Mouse (Mus musculus) adrenal gland, postnatal 14 days (tissue): ENCODE data around the gene 1700029P11Rik. TPM values are rescaled to one million over a fixed set of nuclear protein-coding genes. Genes with fewer than 3 reads are reported as not detected.

ENCODE experiments used
- DNase-seq: peaks from one replicate; pipeline ENCODE4 v3.0.0; 2021; ENCODE audit warnings: mixed read lengths
- long read RNA-seq, 2 experiments: library from polyadenylated mRNA; stranded (forward); transcript quantifications; one replicate each; pipeline ENCODE4 v2.0.0; 2021
- total RNA-seq: library from RNA; stranded (reverse); gene quantifications from 2 replicates; pipeline ENCODE4 v1.2.3, GENCODE M21; 2021

1700029P11Rik gene
- not detected in 2 replicates for total RNA-seq
- long read RNA-seq, experiment 1, result 0 reads
- long read RNA-seq, experiment 2, result 0 reads

DNA sequence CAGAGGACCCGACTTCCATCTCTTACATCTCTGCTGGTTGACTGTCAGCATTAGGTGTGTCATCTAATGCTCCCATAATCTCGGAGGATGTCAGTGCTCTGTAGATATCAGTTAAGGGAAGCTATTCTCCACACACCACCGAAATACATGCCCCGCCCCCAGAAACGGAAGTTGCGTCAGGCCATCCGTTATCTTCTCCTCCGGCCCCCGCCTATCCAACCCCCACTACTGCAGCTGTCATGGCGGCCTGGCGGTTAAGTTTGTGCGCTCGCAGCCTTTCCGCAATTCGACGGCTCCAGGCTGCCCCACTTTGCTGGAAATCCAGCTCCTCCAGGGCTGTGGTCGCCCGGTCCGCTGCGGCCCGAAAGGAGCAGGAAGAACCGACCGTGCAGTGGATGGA lies at the start of gene 1700029P11Rik:
TSS of gene 1700029P11Rik (plus strand) at position 220 of the 400 bp plus-strand sequence.
- no peak for DNase-seq

DNA sequence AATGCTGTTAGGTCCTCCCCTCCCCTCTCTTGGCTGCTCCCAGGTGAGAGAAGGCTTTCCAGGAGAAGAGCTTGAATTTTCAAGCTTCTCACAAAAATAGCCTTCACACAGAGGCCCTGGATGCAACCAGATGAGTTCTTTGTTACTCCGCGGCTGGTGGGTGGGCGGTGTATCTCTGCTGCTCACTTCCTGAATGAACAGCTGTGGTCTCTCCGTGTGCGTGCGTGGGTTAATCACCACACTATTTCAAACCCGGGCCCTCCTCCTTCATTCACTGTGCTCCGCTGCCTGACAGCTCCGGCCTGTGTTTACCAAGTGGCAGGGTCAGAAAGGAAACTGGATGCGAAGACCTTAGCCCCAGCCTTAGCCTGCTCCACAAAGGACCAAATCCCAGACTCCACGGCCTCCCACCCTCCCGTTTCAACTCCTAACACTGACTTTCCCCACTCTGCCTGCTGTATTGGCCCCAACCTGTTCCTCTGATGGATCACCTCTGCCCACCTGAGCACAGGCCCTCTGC lies 47.3 kb upstream of the 1700029P11Rik start:
- no peak for DNase-seq

DNA sequence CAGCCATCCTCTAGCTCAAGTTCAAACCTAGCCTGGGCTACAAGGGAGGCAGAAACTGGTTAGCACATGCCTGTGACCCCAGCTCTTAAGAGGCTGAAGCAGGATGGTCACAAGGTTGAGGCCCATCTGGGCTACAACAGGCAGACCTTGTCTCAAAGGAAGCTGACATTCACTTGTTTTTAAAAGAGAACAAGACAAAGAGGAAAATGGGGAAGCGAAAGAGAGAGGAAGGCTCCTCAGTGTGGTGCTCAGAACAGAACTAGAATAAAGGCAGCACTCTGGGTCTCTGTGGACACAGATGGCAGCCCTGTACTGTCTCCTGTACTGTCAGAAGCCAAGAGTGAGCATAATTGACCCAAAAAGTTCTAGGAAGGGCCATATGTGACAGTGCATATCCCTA lies 46.4 kb upstream of the 1700029P11Rik start:
- DNase-seq, result no peak

DNA sequence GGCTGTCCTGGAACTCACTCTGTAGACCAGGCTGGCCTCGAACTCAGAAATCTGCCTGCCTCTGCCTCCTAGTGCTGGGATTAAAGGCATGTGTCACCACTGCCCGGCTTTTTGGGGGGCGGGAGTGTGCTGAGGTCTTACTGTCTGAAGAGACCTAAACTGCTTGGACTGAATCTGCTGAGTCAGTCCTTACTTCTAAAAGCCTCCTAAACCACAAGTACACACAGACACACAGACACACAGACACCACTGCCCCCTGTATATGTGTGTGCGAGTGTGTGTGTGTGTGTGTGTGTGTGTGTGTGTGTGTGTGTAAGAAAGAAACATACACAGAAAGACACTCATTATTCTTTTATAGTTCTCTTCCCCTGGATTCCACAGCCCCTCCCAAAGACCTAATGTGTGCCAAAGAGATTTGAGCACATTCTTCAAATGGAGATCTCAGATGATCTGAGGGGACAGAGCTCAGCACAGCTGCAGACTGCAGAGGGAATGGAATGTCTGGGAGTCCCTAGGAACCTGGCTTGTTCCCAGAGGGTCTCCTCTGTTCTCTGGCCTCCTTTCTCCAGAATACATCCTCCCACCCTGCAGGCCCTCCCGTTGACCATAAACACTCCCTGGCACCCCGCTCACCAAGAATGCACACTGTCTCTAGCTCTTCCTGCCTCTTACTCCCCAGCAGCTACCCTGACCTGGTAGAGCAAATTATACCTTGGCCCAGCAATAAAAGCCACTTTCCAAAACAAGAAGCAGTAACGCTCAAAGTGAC lies 44.3 kb upstream of the 1700029P11Rik start:
- DNase-seq, result no peak

DNA sequence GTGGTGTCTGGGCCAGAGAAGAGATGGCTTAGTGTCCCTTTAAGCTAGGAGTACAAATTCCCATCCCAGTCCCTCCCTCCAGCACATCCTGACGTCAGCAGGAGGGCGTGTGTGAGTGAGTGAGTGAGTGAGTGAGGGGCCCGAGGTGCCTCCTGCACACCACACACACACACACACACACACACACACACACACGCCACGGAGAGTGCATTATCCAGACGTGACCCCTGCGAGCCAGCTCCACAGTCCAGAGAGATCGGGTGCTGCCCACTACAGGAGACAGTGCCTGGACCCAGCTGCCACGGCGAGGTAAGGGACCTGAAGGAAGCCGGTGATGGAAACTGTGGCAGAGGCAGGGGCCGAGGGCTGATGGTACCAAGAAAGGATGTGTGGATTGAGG lies 43.7 kb upstream of the 1700029P11Rik start, which contains the start of gene Csdc2:
TSS of gene Csdc2 (plus strand) at position 81 of the 400 bp plus-strand sequence.
- DNase-seq, result peak; percentile 75

DNA sequence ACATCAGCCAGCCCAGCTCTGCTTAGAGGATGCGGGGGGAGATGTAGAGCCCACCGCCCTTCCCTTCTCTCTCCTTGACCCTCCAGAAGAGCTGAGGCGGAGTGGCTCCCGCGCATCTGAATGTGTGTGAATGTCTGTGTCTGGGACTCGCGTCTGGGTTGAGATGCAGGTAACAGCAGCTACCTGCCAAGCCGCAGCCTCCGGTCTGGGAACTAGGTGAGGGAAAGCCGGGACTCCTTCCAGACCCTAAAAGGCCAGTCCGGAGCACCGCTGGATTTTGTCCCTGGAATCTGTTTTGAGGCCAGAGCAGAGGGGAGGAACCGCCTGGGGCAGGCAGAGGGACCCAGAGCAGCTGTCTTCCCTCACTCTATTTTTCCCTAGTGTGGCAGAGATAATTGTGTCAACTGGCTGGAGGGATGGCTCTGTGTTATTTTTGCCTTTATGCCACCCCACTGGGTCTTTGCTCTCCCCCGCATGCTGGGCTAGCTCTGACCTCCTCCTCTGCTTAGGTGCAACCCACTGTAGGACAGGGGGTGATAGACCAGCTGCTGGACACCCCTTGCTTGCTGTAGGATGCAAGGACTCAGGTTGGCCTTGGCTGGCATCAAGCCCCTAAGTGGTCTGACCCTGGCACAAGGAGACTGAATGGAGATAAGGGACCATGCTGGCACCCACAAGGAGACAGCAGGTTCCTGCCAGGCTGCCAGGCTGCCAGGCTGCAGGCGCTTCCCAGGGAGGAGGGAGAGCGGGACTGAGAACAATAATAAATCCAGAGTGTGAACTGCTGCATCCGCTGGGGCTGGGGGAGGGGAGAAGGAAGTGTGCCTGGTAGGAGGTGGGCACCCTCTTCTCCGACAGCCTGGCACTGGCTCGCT lies 43.0 kb upstream of the 1700029P11Rik start:
- peak; percentile 80 for DNase-seq

DNA sequence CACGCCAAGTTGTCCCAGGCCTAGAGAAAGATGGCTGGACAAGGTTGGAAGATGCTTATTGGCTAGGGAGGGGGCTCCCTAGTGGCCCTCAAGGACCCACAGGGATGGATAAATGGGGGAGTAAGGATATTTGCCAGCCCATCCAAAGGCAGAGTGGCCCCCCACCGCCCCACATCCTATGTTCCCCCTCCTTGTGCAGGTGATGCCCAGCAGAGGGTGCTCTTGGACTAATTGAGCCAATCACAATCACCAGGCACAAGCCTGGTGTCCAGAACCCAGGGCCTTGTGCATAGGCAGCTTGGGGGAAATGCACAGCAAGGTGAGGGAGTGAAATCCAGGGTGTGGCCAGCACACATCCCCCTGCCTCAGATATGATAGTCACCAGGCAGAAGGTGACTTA lies 42.1 kb upstream of the 1700029P11Rik start:
- DNase-seq, result peak; percentile 70

DNA sequence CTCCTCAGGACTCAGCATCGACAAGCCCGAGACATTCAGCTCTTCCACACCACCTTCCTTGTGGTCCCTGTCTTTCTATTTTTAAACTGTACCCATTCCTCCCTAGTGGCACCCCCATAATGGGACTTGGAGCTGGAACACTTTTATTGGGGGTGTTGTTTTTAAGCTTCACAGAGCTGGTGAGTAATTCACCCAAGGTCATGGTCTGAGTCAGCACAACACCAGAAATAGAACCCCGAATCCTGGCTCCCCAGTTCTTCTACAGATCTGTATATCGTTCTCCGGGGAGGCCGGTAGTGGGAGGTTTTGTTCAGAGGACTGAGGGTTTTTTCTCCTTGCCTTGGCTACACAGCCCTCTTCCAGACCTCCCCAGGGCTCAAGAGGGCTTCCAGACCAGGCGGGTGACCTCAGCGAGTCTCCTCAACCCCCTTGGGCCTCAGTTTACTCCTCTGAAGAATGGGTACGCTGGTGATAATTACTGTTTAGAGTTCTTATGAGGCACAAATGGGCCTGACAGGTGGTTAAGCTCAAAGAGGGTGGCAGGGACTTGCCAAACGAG lies 41.1 kb upstream of the 1700029P11Rik start:
- peak; percentile 51 for DNase-seq

DNA sequence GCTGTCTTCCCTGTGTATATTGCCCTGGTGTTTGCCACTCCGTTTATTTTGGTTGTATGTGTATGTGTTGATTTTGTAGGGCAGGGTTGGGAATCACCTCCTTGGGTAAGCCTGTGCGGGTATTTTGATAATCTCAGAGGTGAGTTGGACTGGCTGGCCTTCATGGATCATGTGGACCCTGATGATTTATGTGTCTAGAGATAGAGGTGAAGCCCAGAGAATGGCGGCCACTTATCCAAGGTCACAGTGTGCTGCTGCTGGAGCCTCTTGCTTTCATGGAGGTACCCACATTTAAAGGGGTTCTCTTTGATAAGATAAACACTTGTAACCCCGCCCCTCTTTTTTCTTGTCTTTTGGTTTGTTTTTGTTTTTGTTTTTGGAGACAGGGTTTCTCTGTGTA lies 40.6 kb upstream of the 1700029P11Rik start:
- DNase-seq, result no peak

DNA sequence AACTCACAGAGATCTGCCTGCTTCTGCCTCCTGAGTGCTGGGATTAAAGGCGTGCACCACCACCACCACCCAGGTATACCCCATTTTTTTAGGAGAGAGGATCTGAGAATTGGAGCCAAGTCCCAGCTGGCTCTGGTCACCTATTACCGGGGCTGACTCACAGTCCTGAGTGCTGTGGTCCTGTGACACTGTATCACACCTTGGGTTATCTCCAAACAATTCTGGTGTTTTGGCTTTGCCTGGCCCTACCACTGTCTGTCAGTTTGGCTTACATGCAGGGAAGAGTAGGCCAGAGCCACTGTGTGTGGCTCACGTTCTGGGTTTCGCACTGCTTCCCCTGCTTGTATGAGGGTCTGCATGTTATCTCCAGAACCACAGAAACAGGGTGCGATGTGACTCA lies 40.1 kb upstream of the 1700029P11Rik start:
- no peak for DNase-seq

DNA sequence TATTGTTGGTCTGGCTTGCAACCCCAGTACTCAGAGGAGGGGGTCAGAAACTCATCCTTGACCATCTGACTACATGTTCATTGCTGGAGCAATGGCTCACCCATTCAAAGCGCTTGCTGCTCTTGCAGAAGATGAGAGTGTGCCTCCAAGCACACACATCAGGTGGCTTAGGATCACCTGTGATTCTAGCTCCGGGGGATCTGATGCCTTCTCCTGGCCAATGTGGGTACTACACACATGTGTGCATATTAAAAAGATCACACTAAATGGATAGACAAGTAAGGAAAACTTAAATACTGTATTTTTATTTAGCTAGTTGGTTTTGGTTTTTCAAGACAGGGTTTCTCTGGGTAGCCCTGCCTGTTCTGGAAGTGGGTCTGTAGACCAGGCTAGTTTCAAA lies 39.3 kb upstream of the 1700029P11Rik start:
- DNase-seq, result no peak

DNA sequence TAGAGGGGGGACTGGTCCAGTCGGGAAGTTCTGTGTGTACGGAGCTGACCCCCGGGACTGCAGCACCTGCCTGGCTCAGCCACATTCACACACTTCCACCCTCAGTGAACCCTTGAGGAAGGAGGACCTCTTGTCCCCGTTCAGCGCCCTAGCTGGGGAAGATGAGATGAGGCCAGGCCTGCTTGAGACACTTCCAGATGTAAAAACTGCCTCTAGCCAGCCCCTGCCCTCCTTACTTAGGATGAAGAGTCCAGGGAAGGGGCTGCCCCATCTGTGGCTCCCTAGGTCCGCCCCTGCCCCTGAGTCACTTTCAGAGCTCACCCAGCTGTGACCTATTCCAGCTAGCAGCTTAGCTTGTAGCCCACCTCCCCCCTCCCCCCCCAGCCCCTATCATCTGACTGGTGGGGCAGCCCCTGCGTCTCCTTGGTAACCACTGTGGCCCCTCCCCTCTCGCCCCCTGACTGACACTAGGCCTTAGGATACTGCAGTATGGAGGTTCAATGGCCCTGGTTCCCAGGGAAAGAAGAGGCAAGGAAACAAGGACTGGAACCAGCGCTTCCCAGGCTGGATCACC lies 37.1 kb upstream of the 1700029P11Rik start:
- no peak for DNase-seq

DNA sequence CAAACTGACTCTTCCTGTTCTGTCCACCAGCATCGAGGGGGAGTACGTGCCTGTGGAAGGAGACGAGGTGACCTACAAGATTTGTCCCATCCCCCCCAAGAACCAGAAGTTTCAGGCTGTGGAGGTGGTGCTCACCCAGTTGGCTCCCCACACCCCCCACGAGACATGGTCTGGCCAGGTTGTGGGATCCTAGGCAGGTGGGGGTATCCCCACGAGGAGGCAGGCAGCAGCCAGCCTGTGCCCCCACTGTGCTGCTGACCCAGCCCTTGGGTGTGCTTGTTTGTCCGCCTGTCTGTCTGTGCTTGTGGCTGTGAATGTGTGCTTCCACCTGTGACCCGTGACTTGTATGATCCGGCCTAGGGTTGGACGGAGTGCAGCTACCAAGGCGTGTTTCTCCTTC lies 31.3 kb upstream of the 1700029P11Rik start:
- no peak for DNase-seq

DNA sequence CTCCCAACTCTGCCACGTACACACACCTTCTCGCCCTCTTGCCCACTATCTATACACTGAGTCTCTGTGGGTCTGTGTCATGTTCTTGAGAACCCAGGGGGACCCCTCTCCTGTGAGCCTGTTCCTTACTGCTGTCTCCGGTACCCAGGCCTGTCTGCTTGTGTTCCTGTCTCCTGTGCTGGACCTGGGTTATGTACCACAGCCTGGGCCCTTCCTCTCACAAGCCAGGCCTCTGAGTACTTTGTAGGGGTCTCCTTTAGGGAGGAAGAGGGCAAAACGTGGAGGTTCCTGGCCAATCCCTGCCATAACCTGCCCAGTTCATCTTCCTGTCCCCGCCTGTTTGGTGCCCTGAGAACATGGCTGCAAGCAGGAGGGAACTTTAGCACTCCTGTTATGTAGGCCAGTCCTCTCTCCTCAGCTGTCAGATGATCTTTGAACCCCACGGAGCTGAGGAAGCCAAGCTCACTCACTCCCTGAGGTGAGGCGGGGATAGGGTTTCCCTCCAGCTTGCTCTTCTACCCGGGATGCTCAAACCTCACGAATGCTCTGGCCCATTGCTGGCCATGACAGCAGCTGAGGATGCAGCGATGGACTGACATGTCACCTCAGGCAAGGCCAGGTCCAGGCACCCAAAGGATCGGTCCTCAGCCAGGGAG lies 30.7 kb upstream of the 1700029P11Rik start:
- no peak for DNase-seq

DNA sequence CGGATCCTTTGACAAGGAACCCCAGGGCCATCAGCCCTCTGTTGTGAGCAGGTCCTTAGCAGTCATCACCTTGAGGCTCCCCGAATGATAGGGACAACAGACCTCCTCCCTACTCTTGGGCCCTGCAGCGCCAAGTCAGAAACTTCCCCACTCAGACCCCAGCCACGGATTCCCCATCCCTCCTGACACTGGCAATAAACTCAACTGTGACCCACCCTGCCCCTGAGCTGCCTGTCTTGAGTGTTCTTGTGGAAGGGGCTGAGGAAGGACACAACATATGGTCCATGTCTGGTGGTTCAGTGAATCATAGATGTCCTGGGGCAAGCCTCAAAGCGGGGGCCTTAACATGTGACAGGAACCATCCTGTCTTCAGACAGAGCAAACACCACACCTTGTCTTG lies 29.6 kb upstream of the 1700029P11Rik start:
- DNase-seq, result no peak

DNA sequence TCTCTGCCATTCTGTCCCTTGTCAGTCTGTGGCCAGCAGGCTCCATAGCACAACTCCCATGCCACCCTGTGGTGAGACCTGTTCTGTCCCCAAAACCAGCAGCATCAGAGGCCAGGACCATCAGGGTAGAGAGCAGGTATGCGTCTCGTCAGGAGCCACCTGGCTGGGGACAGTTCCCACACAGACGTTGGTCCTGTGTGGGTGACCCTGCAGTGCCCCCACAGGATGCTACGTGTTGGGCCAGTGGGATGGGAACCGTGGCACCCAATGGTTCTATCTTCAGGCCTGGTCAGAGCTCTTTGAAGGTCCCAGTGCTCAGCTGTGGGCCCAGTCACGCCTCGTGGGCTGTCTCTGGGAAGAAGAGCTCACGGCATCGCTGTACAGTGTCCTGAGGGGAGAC lies 29.2 kb upstream of the 1700029P11Rik start:
- DNase-seq, result no peak

DNA sequence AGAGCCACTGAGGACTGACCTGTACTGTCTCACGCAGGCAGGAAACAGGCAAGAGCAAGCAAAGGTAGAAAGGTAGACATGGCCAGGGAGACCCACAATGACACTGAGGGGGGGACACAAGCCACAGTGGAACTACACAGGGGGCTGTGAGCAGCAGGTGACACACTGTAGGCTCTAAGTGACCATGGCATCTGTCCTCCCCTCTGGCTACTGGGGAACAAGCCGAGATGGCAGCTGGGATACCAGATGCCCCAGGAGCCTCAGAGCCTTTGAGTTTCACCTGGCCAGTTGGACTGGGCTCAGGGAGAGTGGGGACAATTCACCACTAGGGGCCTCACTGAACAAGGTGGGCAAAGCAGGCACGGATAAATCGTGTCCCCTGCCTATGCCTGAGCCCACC lies 28.0 kb upstream of the 1700029P11Rik start:
- no peak for DNase-seq

DNA sequence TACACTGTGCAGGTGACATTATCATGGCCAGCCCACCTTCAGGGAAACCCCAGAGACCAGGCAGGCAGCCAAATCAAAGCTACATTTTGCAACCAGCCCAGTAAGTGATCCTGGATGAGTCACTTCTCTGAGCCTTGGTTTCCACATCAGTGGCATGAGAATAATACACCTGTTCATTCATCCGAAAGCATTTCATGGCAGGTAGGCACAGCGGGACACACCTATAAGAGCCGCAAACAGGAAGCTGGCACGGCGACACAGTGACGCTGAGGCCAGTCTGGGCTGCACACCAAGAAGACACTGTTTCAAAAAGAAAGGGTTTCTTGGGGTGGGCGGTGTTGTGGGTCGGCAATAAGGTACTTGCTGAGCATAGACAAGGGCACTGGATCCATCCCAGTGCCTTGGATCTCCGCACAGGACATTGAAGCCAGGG lies 26.2 kb upstream of the 1700029P11Rik start:
- no peak for DNase-seq

DNA sequence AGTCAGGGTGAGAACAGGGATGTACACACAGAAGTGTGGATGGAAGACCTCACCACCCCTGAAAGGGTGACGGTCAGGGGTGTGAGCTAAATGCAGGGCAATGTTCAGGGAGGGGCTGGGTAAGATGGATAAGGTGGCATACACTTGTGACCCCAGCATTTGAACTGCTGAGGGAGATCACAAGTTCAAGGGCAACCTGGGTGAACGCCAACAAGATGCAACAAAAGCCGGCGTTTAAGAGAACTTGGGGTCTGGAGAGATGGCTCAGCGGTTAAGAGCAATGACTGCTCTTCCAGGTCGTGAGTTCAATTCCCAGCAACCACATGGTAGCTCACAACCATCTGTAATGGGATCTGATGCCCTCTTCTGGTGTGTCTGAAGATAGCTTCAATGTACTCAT lies 25.6 kb upstream of the 1700029P11Rik start:
- DNase-seq, result no peak

DNA sequence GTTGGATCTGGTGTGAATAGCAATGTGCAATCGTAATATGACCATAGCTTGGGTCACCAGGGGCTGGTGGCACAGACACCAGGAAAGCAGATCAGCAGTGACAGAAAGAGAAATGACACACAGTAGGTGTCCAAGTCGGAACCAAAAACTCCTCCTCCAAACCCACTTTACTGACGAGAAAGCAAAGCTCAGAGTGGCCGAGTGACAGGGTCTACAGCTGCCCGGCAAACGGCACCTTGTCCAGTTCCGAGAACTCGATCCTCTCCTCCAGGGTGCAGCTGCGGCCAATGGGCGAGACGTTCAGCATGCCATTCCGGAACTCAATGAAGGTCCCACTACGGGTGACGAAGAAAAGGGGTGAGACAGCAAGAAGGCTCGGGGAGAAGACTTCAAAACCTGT lies 24.9 kb upstream of the 1700029P11Rik start:
- no peak for DNase-seq

DNA sequence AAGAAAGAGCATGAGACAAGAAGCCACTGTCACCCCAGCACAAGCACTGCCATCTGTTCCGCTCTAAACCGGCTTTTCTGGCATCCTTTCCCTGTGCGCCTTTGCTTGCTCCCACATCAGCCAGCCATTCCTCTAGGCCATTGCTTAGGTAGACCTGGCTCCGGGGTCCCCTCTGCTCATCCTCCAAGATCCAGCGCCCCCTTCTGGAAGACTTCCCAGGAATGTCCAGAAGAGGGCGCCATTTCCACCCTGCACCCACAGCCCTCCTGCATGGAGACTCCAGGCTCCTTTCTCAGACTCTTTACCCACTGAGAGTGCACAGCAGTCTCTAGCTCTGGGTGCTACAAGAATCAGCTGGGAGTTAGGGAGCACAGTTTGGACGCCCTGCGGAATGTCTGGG lies 23.9 kb upstream of the 1700029P11Rik start:
- DNase-seq, result peak; percentile 81

DNA sequence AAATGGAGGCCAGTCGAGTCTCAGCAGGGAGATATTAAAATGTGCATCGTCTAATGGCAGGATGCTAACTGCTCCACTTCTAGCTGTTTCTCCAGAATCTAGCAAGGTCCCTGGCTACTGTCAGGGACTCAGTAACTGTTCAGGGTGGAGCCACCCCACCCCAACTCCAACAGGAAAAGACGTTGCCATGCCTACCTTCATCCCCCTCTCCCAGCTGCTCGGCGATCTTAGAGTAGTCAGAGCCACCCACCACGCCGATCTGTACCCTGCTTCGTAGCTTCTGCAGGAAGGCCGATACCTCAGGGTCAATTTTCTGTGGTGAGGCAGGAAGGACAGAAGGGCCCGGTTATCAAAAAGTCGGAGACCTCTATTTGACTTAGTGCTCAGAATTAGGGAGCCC lies 22.7 kb upstream of the 1700029P11Rik start:
- DNase-seq, result no peak
